Comparison of ENCODE assay signal across 14 mouse cellular contexts in genomic region chr13:63136775-63137174, GRCm38 (mm10).
A peak's percentile ranks its signal among the peaks of the same experiment; 100 is the strongest.
DNase-seq lines count a peak whose midpoint lies in the region; ATAC-seq and TF ChIP-seq lines count a peak whose summit lies in the region.
"Had no signal": no experiment of that assay in that cellular context is flagged by ENCODE, and none has a peak within 500 bp of the region (broad histone marks: within the 10 kb centered on the region; RNA-seq: fewer than 3 reads in every experiment).

No protein-coding gene starts in this region.

- ATAC-seq in erythroid progenitor cell, adult 5-6 weeks (replicated peaks; ENCODE audit: low FRiP score, poor library complexity, severe bottlenecking), result no peak
- ATAC-seq: activated CD4-positive, CD25-positive, alpha-beta regulatory T cell, adult 4 months had no signal

- peak; percentile 12 for TF ChIP-seq CTCF in left cerebral cortex, adult 2 months (IDR thresholded peaks at IDR 0.05)

- peak; percentile 27 for DNase-seq in adrenal gland, postnatal 14 days
- DNase-seq in adrenal gland, adult 8-10 months, result no peak
- no peak for DNase-seq in left cerebral cortex, adult 2 months (ENCODE audit: extremely low spot score in 1 of 2, low spot score in 2 of 2)
- DNase-seq in left cerebral cortex, postnatal 10 days (ENCODE audit: extremely low spot score in 1 of 2, low spot score in 2 of 2), result no peak
- DNase-seq in 416B (ENCODE audit: low read depth), result peak; percentile 65
- peak; percentile 27 for DNase-seq in adipocyte (ENCODE audit: low spot score)
- no peak for DNase-seq in frontal cortex, postnatal 36 days (ENCODE audit: low spot score in 2 of 2)
- DNase-seq: B cell, adult 2 months; gastrocnemius, postnatal 10 days; kidney, adult 9 months had no signal

- H3K27ac ChIP-seq in left cerebral cortex, adult 2 months, result no peak overlapping the region
- H3K27ac ChIP-seq: embryonic facial prominence, embryonic 10.5 days had no signal

- intact Hi-C loops in left cerebral cortex, adult 2 months (cut with DNase I), result loop anchor here (2.0 kb wide), 1 partner anchor 40 kb away; no protein-coding TSS in a partner anchor
- intact Hi-C loops in left cerebral cortex, postnatal 10 days (cut with DNase I), result no loop called here

- no peak overlapping the region for H3K4me3 ChIP-seq in left cerebral cortex, adult 2 months
- H3K4me3 ChIP-seq: embryonic facial prominence, embryonic 10.5 days; limb, embryonic 15.5 days had no signal

Comparison
In these comparisons a context has a peak if more than half of its experiments do, and no peak if none do; other contexts are left out.
1. DNase-seq: peak in adrenal gland, postnatal 14 days (single experiment), 416B (single experiment) and adipocyte (single experiment); none in adrenal gland, adult 8-10 months (single experiment), left cerebral cortex, adult 2 months (0 of 2), left cerebral cortex, postnatal 10 days (0 of 2) and frontal cortex, postnatal 36 days (0 of 2).